Mouse (Mus musculus) kidney, adult 2 months (tissue): ENCODE measurements around the gene Igdcc3. TPM values are rescaled to one million over a fixed set of nuclear protein-coding genes. Genes with fewer than 3 reads are reported as not detected.

Experiments used
- DNase-seq: peaks from one replicate; pipeline ENCODE4 v3.0.0; 2021
- H3K27ac ChIP-seq: fragments of 200-500 bp; 2 replicates; pipeline ENCODE4 v1.5.1; 2012; ENCODE audit warnings: low read depth, low read length, control low read depth, inconsistent platforms; ENCODE audit not compliant: insufficient read depth
- H3K27me3 ChIP-seq: fragments of 200-500 bp; replicated peaks from 2 replicates; pipeline ENCODE4 v1.6.1; 2012; ENCODE audit warnings: mild to moderate bottlenecking, moderate library complexity, low read length, inconsistent platforms; ENCODE audit not compliant: control insufficient read depth, insufficient read depth
- H3K36me3 ChIP-seq: fragments of 200-500 bp; 2 replicates; pipeline ENCODE4 v1.6.1; 2012; ENCODE audit warnings: mild to moderate bottlenecking, moderate library complexity, low read length, inconsistent platforms; ENCODE audit not compliant: control insufficient read depth, insufficient read depth
- H3K4me1 ChIP-seq: fragments of 200-500 bp; 2 replicates; pipeline ENCODE4 v1.6.1; 2011; ENCODE audit warnings: low read length; ENCODE audit not compliant: control insufficient read depth, insufficient read depth
- H3K4me3 ChIP-seq: fragments of 200-500 bp; 2 replicates; pipeline ENCODE4 v1.5.1; 2011; ENCODE audit warnings: mild to moderate bottlenecking, low read depth, low read length, control low read depth; ENCODE audit not compliant: insufficient read depth
- CTCF ChIP-seq: fragments of 200-500 bp; conservative IDR thresholded peaks from 2 replicates; pipeline ENCODE4 v1.5.1; 2011; ENCODE audit warnings: low read depth, mild to moderate bottlenecking, control low read depth, low read length, moderate library complexity, mixed read lengths; ENCODE audit not compliant: insufficient read depth, insufficient read length
- POLR2A ChIP-seq: fragments of 200-500 bp; IDR thresholded peaks from one replicate; pipeline ENCODE4 v1.6.1; 2011; ENCODE audit warnings: low read depth, low read length, control low read depth
- WGBS: fragments of 180-500 bp; shearing (Covaris S2); methylation state at CpG from one replicate; pipeline ENCODE4 v1.1.7; 2018; 5-methylcytosine and 5-hydroxymethylcytosine counted together
- polyA plus RNA-seq: library from polyadenylated mRNA; depleted of rRNA; stranded (reverse); fragments of >200 nt; gene quantifications from 2 replicates; pipeline ENCODE4 v1.2.3, GENCODE M21; 2012; rRNA removed

Igdcc3 gene
- polyA plus RNA-seq, 1 experiment: 0.72 TPM

GRCm38 (mm10) chr9:65233243-65233985, 92.4 kb downstream of the Igdcc3 start:
- 76% methylated on average over 9 of the region's 9 CpGs for WGBS
- TF ChIP-seq POLR2A (no peak), CTCF (no peak)
- H3K4me1 ChIP-seq: no peaks in the 10 kb centered on the region
- H3K27ac ChIP-seq: peak overlapping the region; percentile 61; the same call in 1 of the 2 replicates
- no peaks in the 10 kb centered on the region for H3K27me3 ChIP-seq
- H3K36me3 ChIP-seq: peaks cover 1% of the 10 kb centered on the region; the same call in 1 of the 2 replicates
- DNase-seq: peak; percentile 12
- H3K4me3 ChIP-seq: no peak overlapping the region

- Histone ChIP-seq H3K36me3 (peaks cover 3% of the 10 kb centered on the region; the same call in 1 of the 2 replicates), H3K27me3 (no peaks in the 10 kb centered on the region), H3K4me1 (no peaks in the 10 kb centered on the region), H3K4me3 (no peak overlapping the region), H3K27ac (no peak overlapping the region)
- TF ChIP-seq CTCF (no peak), POLR2A (no peak)
- DNase-seq: no peak
- WGBS: 81% methylated on average over 3 of the region's 3 CpGs
Measured at GRCm38 (mm10) chr9:65234734-65235133, 93.7 kb downstream of the Igdcc3 start.

Other genes with a start within 250 kb of the Igdcc3 start
- not detected in 2 replicates for gene Slc24a1, start 189.6 kb upstream of the Igdcc3 start, polyA plus RNA-seq
- 16.5 and 17.3 TPM in 2 replicates for gene Ints14, start 180.3 kb upstream of the Igdcc3 start, polyA plus RNA-seq
- 36.9 and 37.5 TPM in 2 replicates for gene Hacd3, start 119.5 kb upstream of the Igdcc3 start, polyA plus RNA-seq
- gene Dpp8, start 108.8 kb upstream of the Igdcc3 start, polyA plus RNA-seq: 41.6 and 45.3 TPM in 2 replicates
- gene Igdcc4, start 39.7 kb upstream of the Igdcc3 start, polyA plus RNA-seq: 0.57 and 0.83 TPM in 2 replicates
- 11.0 and 11.9 TPM in 2 replicates for gene Parp16, start 54.2 kb downstream of the Igdcc3 start, polyA plus RNA-seq
- gene Cilp, start 124.0 kb downstream of the Igdcc3 start, polyA plus RNA-seq: 1.1 and 1.4 TPM in 2 replicates
- 24.4 and 25.8 TPM in 2 replicates for gene Clpx, start 153.1 kb downstream of the Igdcc3 start, polyA plus RNA-seq
- 6.0 and 6.1 TPM in 2 replicates for gene Pdcd7, start 204.9 kb downstream of the Igdcc3 start, polyA plus RNA-seq
- 0.25 and 0.33 TPM in 2 replicates for gene Ubap1l, start 219.9 kb downstream of the Igdcc3 start, polyA plus RNA-seq